Mouse (Mus musculus): ENCODE results near the gene Sec14l4. TPM values are rescaled to one million over a fixed set of nuclear protein-coding genes. Genes with fewer than 3 reads are reported as not detected.

The Sec14l4 gene
- polyA plus RNA-seq, 1 experiment from 2014 or later: not detected

Other genes with a start within 250 kb of the Sec14l4 start
- gene Osbp2, start 167.6 kb upstream of the Sec14l4 start, polyA plus RNA-seq (2016; fragmentation: Nextera tagmentation; extraction: Ambion mirVana): 0.32 TPM in 2 replicates
- gene 4921536K21Rik, start 136.4 kb upstream of the Sec14l4 start, polyA plus RNA-seq (2016; fragmentation: Nextera tagmentation; extraction: Ambion mirVana): 0.12 and 0.20 TPM in 2 replicates
- gene Dusp18, start 136.2 kb upstream of the Sec14l4 start, polyA plus RNA-seq (2016; fragmentation: Nextera tagmentation; extraction: Ambion mirVana): 13.5 and 14.5 TPM in 2 replicates
- gene Slc35e4, start 116.8 kb upstream of the Sec14l4 start, polyA plus RNA-seq (2016; fragmentation: Nextera tagmentation; extraction: Ambion mirVana): 6.2 and 6.3 TPM in 2 replicates
- 73.3 and 74.2 TPM in 2 replicates for gene Tcn2, start 99.3 kb upstream of the Sec14l4 start, polyA plus RNA-seq (2016; fragmentation: Nextera tagmentation; extraction: Ambion mirVana)
- 57.1 and 63.3 TPM in 2 replicates for gene Pes1, start 67.5 kb upstream of the Sec14l4 start, polyA plus RNA-seq (2016; fragmentation: Nextera tagmentation; extraction: Ambion mirVana)
- 0.22 TPM in 1 of 2 replicates, not detected in the other for gene 4930556J24Rik, start 54.7 kb upstream of the Sec14l4 start, polyA plus RNA-seq (2016; fragmentation: Nextera tagmentation; extraction: Ambion mirVana)
- 0.19 and 0.32 TPM in 2 replicates for gene Gal3st1, start 47.8 kb upstream of the Sec14l4 start, polyA plus RNA-seq (2016; fragmentation: Nextera tagmentation; extraction: Ambion mirVana)
- gene Sec14l3, start 33.4 kb downstream of the Sec14l4 start, polyA plus RNA-seq (2016; fragmentation: Nextera tagmentation; extraction: Ambion mirVana): not detected in 2 replicates
- gene Mtfp1, start 64.0 kb downstream of the Sec14l4 start, polyA plus RNA-seq (2016; fragmentation: Nextera tagmentation; extraction: Ambion mirVana): 18.6 and 21.2 TPM in 2 replicates
- gene Sec14l2, start 92.0 kb downstream of the Sec14l4 start, polyA plus RNA-seq (2016; fragmentation: Nextera tagmentation; extraction: Ambion mirVana): 0.86 and 1.1 TPM in 2 replicates
- gene Rnf215, start 103.7 kb downstream of the Sec14l4 start, polyA plus RNA-seq (2016; fragmentation: Nextera tagmentation; extraction: Ambion mirVana): 21.4 and 22.0 TPM in 2 replicates
- gene Ccdc157, start 128.8 kb downstream of the Sec14l4 start, polyA plus RNA-seq (2016; fragmentation: Nextera tagmentation; extraction: Ambion mirVana): 4.7 and 5.5 TPM in 2 replicates
- gene Sf3a1, start 128.9 kb downstream of the Sec14l4 start, polyA plus RNA-seq (2016; fragmentation: Nextera tagmentation; extraction: Ambion mirVana): 43.1 and 46.5 TPM in 2 replicates
- gene Tbc1d10a, start 155.3 kb downstream of the Sec14l4 start, polyA plus RNA-seq (2016; fragmentation: Nextera tagmentation; extraction: Ambion mirVana): 15.6 TPM in 2 replicates
- gene Castor1, start 186.8 kb downstream of the Sec14l4 start, polyA plus RNA-seq (2016; fragmentation: Nextera tagmentation; extraction: Ambion mirVana): 3.4 and 3.8 TPM in 2 replicates
- not detected in 2 replicates for gene Osm, start 205.0 kb downstream of the Sec14l4 start, polyA plus RNA-seq (2016; fragmentation: Nextera tagmentation; extraction: Ambion mirVana)
- gene Lif, start 226.1 kb downstream of the Sec14l4 start, polyA plus RNA-seq (2016; fragmentation: Nextera tagmentation; extraction: Ambion mirVana): 0.24 and 0.63 TPM in 2 replicates